Mouse (Mus musculus) midbrain, embryonic 14.5 days (tissue): ENCODE measurements around the gene Tbc1d2. TPM values are rescaled to one million over a fixed set of nuclear protein-coding genes. Genes with fewer than 3 reads are reported as not detected.

Experiments used
- ATAC-seq: fragments of 200-750 bp; cut with Nextera tagmentation; 2 replicates; pipeline ENCODE4 v1.8.0; 2017; ENCODE audit warnings: moderate number of reproducible peaks, moderate library complexity; ENCODE audit not compliant: low FRiP score, low TSS enrichment
- DNase-seq: peaks from one replicate; pipeline ENCODE4 v3.0.0-alpha.2; 2015
- H3K27ac ChIP-seq: fragments of 300-500 bp; sonication (generic); replicated peaks from 2 replicates; pipeline ENCODE4 v1.5.1; 2014; ENCODE audit warnings: mild to moderate bottlenecking, low read depth, low read length, moderate library complexity
- H3K27me3 ChIP-seq: fragments of 300-500 bp; sonication (generic); 2 replicates; pipeline ENCODE4 v1.6.1; 2014; ENCODE audit warnings: low read length, control low read depth, mixed read lengths; ENCODE audit not compliant: control insufficient read depth, insufficient read depth
- H3K36me3 ChIP-seq: fragments of 300-500 bp; sonication (generic); 2 replicates; pipeline ENCODE4 v1.6.1; 2014; ENCODE audit warnings: low read length, control low read depth; ENCODE audit not compliant: control insufficient read depth, insufficient read depth
- H3K4me1 ChIP-seq: fragments of 300-500 bp; sonication (generic); 2 replicates; pipeline ENCODE4 v1.6.1; 2014; ENCODE audit warnings: mild to moderate bottlenecking, antibody characterized with exemption, low read length, control low read depth; ENCODE audit not compliant: control insufficient read depth, insufficient read depth
- H3K4me2 ChIP-seq: fragments of 300-500 bp; sonication (generic); 2 replicates; pipeline ENCODE4 v1.6.1; 2014; ENCODE audit warnings: mild to moderate bottlenecking, low read length, moderate library complexity
- H3K4me3 ChIP-seq: fragments of 300-500 bp; sonication (generic); replicated peaks from 2 replicates; pipeline ENCODE4 v1.5.1; 2014; ENCODE audit warnings: low read depth, low read length
- H3K9ac ChIP-seq: fragments of 300-500 bp; sonication (generic); replicated peaks from 2 replicates; pipeline ENCODE4 v1.6.1; 2014; ENCODE audit warnings: mild to moderate bottlenecking, low read length, moderate library complexity
- H3K9me3 ChIP-seq: fragments of 300-500 bp; sonication (generic); 2 replicates; pipeline ENCODE4 v1.6.1; 2016; ENCODE audit warnings: low read length, control low read depth, mixed read lengths; ENCODE audit not compliant: control insufficient read depth
- WGBS: fragments of 180-500 bp; shearing (Covaris S2); extraction: QIAGEN DNeasy Blood & Tissue Kit; methylation state at CpG from one replicate; pipeline ENCODE4 v1.1.7; 2014; 5-methylcytosine and 5-hydroxymethylcytosine counted together
- polyA plus RNA-seq: library from polyadenylated mRNA; unstranded; fragments of >200 nt; fragmentation: Nextera tagmentation; extraction: Ambion mirVana; gene quantifications from 2 replicates; pipeline ENCODE4 v1.2.1, GENCODE M21; 2014

The Tbc1d2 gene
- polyA plus RNA-seq, 1 experiment from 2014 or later, result 0.16 TPM

DNA sequence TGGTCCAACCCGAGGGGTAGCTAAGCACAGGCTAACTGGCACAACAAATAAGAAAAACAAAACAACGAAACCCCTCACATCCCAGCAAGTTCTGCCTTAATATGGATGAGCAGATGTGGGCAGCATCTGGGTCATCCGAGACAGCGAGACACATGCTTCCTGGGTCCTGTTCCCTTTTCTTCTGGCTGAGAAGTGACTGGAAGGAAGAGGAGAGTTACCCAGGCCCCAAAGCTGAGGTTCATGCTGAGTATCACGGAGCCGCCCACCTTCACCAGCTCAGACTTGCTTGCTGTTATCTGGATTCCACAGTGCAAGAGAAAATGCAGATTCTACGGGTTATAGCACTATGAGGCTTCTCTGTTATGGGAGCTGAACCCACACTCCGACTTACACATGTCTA, 29.1 kb downstream of the Tbc1d2 start:
- no peak overlapping the region for H3K4me3 ChIP-seq
- DNase-seq, result no peak
- no peak overlapping the region for H3K4me2 ChIP-seq
- no peaks in the 10 kb centered on the region for H3K9me3 ChIP-seq
- no peaks in the 10 kb centered on the region for H3K4me1 ChIP-seq
- H3K27me3 ChIP-seq, result no peaks in the 10 kb centered on the region
- no peak for ATAC-seq
- H3K9ac ChIP-seq, result no peak overlapping the region
- 80% methylated on average over 8 of the region's 8 CpGs for WGBS
- no peak overlapping the region for H3K27ac ChIP-seq
- H3K36me3 ChIP-seq, result no peaks in the 10 kb centered on the region

DNA sequence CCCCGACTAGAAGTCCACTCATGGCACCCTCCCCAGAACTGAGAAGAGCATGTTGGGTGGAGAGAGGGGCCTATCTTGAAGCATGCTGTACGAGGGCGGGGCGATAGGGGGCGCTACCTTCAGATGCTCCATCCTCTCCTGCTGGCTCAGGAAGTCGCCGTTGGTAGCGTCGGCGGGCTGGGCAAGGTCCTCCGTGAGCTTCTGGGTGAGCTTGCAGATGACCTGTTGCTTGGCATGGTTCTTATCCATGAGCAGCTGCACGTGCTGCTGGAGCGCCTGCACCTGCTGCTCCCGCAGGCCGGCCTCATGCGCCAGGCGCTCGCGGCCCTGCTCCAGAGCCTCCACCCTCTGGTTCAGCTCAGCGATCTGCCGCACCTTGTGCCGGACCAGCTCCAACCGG, 29.7 kb downstream of the Tbc1d2 start:
- no peak for ATAC-seq

DNA sequence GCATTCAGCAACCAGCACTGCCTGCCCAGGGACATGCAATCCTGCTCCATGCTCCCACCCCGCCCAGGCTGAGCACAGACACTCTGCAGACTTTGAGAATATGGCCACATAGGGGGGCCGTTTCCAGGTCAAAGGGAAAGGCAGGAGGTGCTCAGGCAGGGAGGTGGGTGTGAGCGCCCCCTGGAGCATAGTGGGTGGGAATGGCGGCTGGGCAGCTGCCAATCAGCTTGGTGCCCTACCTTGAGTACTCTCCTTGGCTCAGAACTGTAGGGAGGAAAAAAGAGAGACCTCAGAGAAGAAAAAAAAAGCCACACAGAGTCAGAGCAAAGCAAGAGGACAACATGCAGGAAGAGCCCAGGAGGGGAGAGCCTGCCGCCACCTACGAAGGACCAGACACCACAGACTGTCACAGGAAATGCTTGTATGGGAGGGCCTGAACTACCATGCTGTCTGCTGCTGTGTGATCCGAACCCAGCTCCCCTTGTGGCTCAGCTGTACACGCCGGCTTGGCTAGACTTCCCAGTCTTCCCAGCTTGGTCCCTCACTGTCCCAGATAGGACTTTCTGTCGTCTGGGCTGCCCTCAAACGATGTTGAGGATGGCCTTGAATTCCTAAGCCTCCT, 31.7 kb downstream of the Tbc1d2 start:
- H3K4me3 ChIP-seq, result no peak overlapping the region
- no peaks in the 10 kb centered on the region for H3K4me1 ChIP-seq
- DNase-seq, result no peak
- H3K9me3 ChIP-seq, result no peaks in the 10 kb centered on the region
- no peak overlapping the region for H3K9ac ChIP-seq
- WGBS, result 64% methylated on average over 11 of the region's 11 CpGs
- ATAC-seq, result no peak
- no peaks in the 10 kb centered on the region for H3K27me3 ChIP-seq
- no peak overlapping the region for H3K4me2 ChIP-seq
- no peak overlapping the region for H3K27ac ChIP-seq
- H3K36me3 ChIP-seq, result no peaks in the 10 kb centered on the region

More for the DNA sequence above, 29.7 kb downstream of the Tbc1d2 start:
- Histone ChIP-seq H3K4me3 (no peak overlapping the region), H3K27ac (no peak overlapping the region), H3K27me3 (no peaks in the 10 kb centered on the region), H3K4me1 (no peaks in the 10 kb centered on the region), H3K36me3 (no peaks in the 10 kb centered on the region), H3K4me2 (0 out of 2 replicates have a peak overlapping the region, but pooled peaks have one; percentile 12), H3K9ac (no peak overlapping the region), H3K9me3 (no peaks in the 10 kb centered on the region)
- DNase-seq, result peak; percentile 14
- WGBS, result 12% methylated on average over 23 of the region's 23 CpGs

DNA sequence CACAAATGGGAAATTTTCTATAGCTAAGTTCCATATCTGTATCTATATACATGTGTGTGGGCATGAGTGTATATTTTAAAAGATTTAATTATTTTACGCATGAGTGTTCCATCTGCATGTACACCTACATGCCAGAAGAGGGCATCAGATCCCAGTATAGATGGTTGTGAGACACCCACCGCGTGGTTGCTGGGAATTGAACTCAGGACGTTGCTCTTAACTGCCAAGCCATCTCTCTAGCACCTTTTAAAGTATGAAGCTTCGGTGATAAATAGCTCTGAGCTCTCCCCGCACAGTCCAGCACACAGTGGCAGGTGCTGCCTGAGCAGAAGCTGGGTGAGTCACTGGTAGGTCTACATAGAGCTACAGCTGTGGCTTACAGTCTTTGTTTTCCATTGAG, 32.6 kb downstream of the Tbc1d2 start:
- no peaks in the 10 kb centered on the region for H3K4me1 ChIP-seq
- H3K9me3 ChIP-seq, result no peaks in the 10 kb centered on the region
- no peak overlapping the region for H3K27ac ChIP-seq
- DNase-seq, result no peak
- WGBS, result 76% methylated on average over 6 of the region's 6 CpGs
- ATAC-seq, result no peak
- no peak overlapping the region for H3K4me3 ChIP-seq
- no peak overlapping the region for H3K9ac ChIP-seq
- H3K27me3 ChIP-seq, result no peaks in the 10 kb centered on the region
- no peaks in the 10 kb centered on the region for H3K36me3 ChIP-seq
- H3K4me2 ChIP-seq, result no peak overlapping the region

DNA sequence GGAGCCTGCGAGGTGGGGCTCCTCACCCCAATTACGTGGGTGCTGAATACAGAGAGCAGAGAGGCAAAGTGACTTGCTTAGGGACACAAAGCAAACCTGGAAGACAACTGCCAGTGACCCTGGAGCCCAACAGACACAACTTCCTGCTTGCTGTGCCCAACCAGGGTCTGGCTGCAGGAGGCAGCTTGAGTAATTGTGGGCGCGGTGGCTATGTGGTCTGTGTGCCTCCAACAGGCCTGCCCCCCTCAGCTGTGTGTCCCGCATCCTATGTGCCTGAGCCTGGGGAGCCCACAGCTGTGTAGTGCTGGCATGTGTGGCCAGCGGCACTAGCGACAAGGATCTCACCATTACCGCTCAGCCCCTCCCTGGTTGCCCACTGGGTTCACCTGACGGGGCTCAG, 35.4 kb downstream of the Tbc1d2 start:
- no peak for DNase-seq
- 67% methylated on average over 9 of the region's 9 CpGs for WGBS
- Histone ChIP-seq H3K4me1 (no peaks in the 10 kb centered on the region), H3K9me3 (no peaks in the 10 kb centered on the region), H3K4me2 (no peak overlapping the region), H3K27ac (no peak overlapping the region), H3K36me3 (no peaks in the 10 kb centered on the region), H3K9ac (no peak overlapping the region), H3K4me3 (no peak overlapping the region), H3K27me3 (no peaks in the 10 kb centered on the region)
- ATAC-seq, result no peak

DNA sequence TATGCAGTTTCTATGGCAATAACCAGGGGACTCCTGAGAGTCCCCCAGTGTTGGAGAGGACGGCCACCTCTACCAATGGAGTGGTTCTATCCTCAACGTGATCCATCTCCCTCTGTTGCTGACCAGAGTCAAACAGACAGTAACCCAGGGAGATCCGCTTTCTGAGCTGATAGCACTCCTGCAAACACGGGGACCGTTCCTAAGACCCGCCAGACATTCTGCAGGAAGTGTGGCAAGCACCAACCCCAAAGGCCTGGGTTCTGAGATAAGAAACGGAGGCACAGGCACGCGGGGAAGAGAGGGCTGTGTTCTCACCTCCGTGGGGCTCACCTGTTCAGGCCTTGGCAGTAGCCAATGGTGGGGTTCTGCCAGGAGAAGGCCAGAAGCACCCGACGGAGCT, 36.4 kb downstream of the Tbc1d2 start:
- no peak overlapping the region for H3K4me3 ChIP-seq
- no peak overlapping the region for H3K4me2 ChIP-seq
- no peaks in the 10 kb centered on the region for H3K9me3 ChIP-seq
- no peaks in the 10 kb centered on the region for H3K4me1 ChIP-seq
- no peak overlapping the region for H3K27ac ChIP-seq
- ATAC-seq (no peak), DNase-seq (no peak)
- 76% methylated on average over 12 of the region's 12 CpGs for WGBS
- no peak overlapping the region for H3K9ac ChIP-seq
- H3K27me3 ChIP-seq, result no peaks in the 10 kb centered on the region
- no peaks in the 10 kb centered on the region for H3K36me3 ChIP-seq

DNA sequence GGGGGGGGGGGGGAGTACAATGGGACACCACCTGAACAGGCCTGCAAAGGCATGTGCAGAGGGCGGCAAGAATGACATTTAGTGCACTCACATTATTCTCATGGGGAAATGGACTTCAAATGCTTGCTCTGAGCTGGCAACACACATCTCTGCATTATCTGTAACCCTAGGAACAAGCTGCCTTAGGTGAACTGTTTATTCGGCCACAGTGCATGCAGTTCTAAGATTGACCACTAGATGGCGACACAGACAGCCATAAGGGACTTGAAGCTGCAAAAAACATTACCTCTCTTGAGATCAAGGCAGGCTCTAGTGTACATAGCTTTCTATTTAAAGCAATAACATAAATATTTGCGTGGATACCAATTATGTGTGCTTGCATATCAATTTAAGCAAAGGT, 38.8 kb downstream of the Tbc1d2 start:
- DNase-seq (peak; percentile 94), ATAC-seq (peak; percentile 18; the same call in 1 of the 2 replicates)
- WGBS, result 2% methylated on average over 4 of the region's 4 CpGs
- Histone ChIP-seq H3K27me3 (no peaks in the 10 kb centered on the region), H3K4me2 (no peak overlapping the region), H3K27ac (no peak overlapping the region), H3K4me1 (no peaks in the 10 kb centered on the region), H3K4me3 (no peak overlapping the region), H3K36me3 (no peaks in the 10 kb centered on the region), H3K9ac (no peak overlapping the region), H3K9me3 (no peaks in the 10 kb centered on the region)

DNA sequence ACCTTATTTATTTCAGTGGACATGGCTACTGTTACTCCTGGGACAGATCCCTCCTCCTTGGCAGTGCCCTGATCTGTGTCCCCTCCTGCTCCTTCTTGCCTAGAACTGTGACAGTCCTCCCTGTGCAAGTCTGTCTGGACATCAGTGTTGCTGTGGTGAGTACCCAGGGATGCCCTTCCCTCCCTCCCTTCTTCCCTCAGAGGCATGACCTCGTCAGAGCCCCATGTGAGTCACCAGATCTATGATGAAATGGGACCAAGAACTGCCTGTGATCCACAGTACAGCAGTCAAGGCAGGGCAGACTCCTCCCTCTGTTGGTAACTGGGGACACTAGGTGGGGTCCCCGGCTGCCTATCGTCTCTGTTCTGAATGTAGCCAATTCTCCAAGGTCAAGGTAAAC, 42.4 kb downstream of the Tbc1d2 start:
- Histone ChIP-seq H3K27ac (no peak overlapping the region), H3K4me2 (no peak overlapping the region), H3K27me3 (no peaks in the 10 kb centered on the region), H3K4me3 (no peak overlapping the region), H3K9me3 (no peaks in the 10 kb centered on the region), H3K9ac (no peak overlapping the region), H3K36me3 (no peaks in the 10 kb centered on the region), H3K4me1 (no peaks in the 10 kb centered on the region)
- 67% methylated on average over 3 of the region's 3 CpGs for WGBS
- ATAC-seq (no peak), DNase-seq (no peak)

DNA sequence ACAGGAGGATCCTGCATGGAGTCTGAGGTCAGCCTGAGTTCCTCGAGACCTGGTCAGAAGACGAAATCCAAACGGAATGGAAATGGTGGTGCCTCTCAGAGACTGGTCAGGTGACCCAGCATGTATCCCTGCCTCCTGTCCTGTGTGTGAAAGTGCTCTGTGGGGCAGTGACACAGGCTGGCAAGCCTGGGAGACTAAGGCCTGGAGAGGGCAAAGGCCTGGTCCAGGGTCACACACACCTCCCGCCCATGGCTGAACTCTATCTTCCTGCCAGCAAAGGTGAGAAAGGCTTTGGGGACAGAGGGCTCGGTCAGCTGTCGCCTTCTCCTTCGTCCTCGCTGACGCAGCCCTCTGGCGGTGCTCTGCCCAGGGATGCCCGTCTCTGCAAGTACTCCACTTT, 44.6 kb downstream of the Tbc1d2 start:
- H3K4me1 ChIP-seq, result 0 out of 2 replicates have a peak, but pooled peaks cover 7% of the 10 kb centered on the region
- WGBS, result 66% methylated on average over 11 of the region's 11 CpGs

More for the DNA sequence above, 44.6 kb downstream of the Tbc1d2 start:
- Histone ChIP-seq H3K9ac (no peak overlapping the region), H3K4me3 (no peak overlapping the region), H3K4me2 (no peak overlapping the region), H3K9me3 (no peaks in the 10 kb centered on the region), H3K36me3 (no peaks in the 10 kb centered on the region), H3K27me3 (peaks cover 10% of the 10 kb centered on the region; the same call in 1 of the 2 replicates), H3K27ac (no peak overlapping the region)
- no peak for DNase-seq
- ATAC-seq, result no peak
